Mouse (Mus musculus): ENCODE data around the gene Eif4e2.

Gene Eif4e2

GRCm38 (mm10) chr1:87200811-87201210 lies 12.9 kb upstream of the Eif4e2 start:
- no peak for DNase-seq (ENCODE audit: extremely low read depth, insufficient read length, low spot score)

GRCm38 (mm10) chr1:87201848-87202247 lies 11.9 kb upstream of the Eif4e2 start:
- no peak for DNase-seq (ENCODE audit: extremely low read depth, insufficient read length, low spot score)

GRCm38 (mm10) chr1:87203779-87204178 lies 9.9 kb upstream of the Eif4e2 start:
- DNase-seq (ENCODE audit: extremely low read depth, insufficient read length, low spot score): no peak

DNA sequence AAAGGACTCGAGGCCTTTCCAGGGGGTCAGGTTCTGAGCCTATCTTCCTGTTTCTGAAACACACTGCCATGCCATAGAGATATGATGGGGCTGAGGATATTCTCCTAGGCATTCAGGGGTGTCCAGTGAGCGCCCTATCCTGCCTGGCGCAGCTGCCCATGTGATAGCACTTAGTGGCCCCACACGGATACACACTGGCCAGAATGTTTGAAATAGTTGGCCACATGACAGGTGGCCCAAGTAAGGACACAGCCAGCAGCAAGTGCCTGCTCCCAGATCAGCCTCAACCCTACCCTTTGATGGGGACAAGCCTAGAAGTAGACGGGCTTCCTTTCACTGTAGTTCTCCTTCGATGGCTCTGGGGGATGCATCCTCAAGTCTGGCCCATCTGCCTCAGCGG lies 9.2 kb upstream of the Eif4e2 start, which contains the start of gene Chrng:
TSS of gene Chrng (plus strand) at position 193 of the 400 bp plus-strand sequence.
- DNase-seq (ENCODE audit: extremely low read depth, insufficient read length, low spot score): no peak

GRCm38 (mm10) chr1:87205038-87205437 lies 8.7 kb upstream of the Eif4e2 start:
- no peak for DNase-seq (ENCODE audit: extremely low read depth, insufficient read length, low spot score)

GRCm38 (mm10) chr1:87205502-87205901 lies 8.2 kb upstream of the Eif4e2 start:
- no peak for DNase-seq (ENCODE audit: extremely low read depth, insufficient read length, low spot score)

GRCm38 (mm10) chr1:87206339-87206738 lies 7.4 kb upstream of the Eif4e2 start:
- no peak for DNase-seq (ENCODE audit: extremely low read depth, insufficient read length, low spot score)

- DNase-seq (ENCODE audit: extremely low read depth, insufficient read length, low spot score): no peak
Observed at GRCm38 (mm10) chr1:87211431-87211830, 2.3 kb upstream of the Eif4e2 start.

GRCm38 (mm10) chr1:87214748-87215147 lies 1.0 kb downstream of the Eif4e2 start:
- DNase-seq (ENCODE audit: extremely low read depth, insufficient read length, low spot score): no peak

- DNase-seq (ENCODE audit: extremely low read depth, insufficient read length, low spot score): no peak
Observed at GRCm38 (mm10) chr1:87217938-87218337, 4.2 kb downstream of the Eif4e2 start.

GRCm38 (mm10) chr1:87225739-87226138 lies 12.0 kb downstream of the Eif4e2 start:
- DNase-seq (ENCODE audit: extremely low read depth, insufficient read length, low spot score): no peak

- DNase-seq (ENCODE audit: extremely low read depth, insufficient read length, low spot score): no peak
Observed at GRCm38 (mm10) chr1:87226409-87227159, 12.9 kb downstream of the Eif4e2 start.

- DNase-seq (ENCODE audit: extremely low read depth, insufficient read length, low spot score): no peak
Observed at GRCm38 (mm10) chr1:87227160-87227550, 13.4 kb downstream of the Eif4e2 start.

DNA sequence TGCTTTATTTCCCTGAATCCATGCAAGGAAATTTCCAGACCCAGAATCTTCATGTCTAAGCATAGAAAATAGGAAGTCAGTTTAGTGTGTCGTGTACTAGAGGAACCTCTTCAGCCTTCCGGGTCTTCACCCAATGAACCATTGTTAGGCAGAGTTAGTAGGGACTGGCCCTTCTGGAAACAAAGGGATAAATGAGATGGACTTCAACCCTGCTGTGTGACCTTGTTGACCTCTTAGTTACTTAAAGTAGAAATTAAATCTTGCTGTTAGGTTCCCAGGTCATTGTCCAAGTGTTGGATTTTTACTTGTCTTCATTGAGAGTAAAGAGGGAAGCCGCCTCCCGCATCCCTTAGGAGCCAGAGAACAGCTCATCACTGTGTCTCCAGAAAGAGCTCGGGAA lies 16.9 kb downstream of the Eif4e2 start:
- DNase-seq (ENCODE audit: extremely low read depth, insufficient read length, low spot score): no peak

DNA sequence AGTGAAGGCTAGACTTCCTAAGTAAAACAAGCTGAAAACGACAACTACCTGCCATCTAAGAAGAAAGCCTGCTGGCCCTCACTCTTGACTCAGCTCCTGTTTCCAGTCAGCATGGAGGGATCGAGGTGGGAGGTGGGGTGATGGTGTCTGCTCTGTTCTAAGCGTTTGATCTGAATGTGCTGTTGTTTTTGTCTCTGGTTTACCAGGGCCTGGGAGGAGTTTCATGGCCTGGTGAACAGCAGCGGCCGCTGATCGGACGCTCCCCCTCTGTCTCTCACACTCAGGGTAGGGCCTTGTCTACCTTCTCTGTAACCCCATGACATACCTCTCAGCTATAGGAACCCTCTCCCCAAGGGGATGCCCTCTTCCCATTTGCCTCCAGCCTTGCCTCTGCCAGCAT lies 18.5 kb downstream of the Eif4e2 start:
- no peak for DNase-seq (ENCODE audit: extremely low read depth, insufficient read length, low spot score)

DNA sequence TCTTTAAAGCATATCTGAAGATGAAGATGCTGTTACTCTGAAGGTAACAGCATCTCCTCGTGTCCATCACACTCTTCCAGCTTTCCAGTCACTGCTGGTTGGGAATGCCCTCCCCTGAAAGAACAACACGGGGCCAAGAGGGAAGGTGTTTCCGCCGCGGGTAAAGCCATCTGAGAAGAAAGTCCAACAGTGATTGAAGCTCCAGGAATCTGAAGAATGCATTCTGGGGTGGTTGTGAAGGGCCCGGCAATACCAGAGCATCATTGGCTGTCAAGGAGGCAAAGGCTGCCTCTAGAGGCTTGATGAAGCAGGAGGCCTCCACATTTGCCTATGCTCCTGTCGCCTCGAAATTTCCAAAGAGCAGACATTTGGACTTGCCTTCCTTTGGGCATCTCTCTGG lies 25.3 kb downstream of the Eif4e2 start:
- no peak for DNase-seq (ENCODE audit: extremely low read depth, insufficient read length, low spot score)

GRCm38 (mm10) chr1:87243021-87243420 lies 29.3 kb downstream of the Eif4e2 start:
- DNase-seq (ENCODE audit: extremely low read depth, insufficient read length, low spot score): no peak

- DNase-seq (ENCODE audit: extremely low read depth, insufficient read length, low spot score): no peak
Observed at GRCm38 (mm10) chr1:87245430-87245829, 31.7 kb downstream of the Eif4e2 start.

DNA sequence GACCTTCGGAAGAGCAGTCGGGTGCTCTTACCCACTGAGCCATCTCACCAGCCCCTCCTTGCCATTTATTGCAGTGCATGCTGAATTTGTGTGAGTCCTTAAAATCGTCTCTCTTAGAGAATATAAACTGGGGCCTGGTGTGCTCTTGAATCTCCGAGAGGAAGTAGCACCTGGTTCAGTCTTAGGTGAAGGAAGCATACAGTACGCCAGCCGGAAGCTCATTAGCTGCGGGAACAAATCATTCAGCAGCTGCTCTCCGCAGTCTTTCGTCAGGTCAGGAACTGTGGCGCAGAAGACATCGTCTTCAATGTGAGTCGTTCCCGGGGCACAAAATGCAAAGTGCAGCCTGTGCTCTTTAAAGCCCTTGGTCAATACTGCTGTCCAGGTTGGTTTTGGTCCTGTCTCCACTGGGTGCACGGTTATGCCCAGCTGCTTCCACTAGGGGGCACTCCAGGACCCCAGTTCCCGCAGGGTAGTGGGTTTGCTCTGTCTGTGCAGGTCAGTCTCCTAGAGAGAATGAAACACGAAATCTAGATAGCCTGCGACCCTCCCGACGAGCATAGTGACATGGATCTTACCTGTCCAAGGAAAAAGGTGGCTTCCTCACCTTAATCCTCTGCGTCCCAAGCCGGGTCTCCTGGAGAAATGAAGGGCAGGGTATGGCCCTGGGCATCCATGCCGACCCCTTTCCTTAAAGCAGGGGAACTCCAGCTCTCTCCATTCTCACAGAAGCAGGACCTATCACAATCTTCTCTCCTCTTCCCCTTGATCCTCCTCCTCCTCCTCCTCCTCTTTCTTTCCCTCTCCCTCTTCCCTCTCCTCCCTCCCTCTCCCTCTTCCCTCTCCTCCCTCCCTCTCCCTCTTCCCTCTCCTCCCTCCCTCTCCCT lies 32.5 kb downstream of the Eif4e2 start:
- DNase-seq (ENCODE audit: extremely low read depth, insufficient read length, low spot score): peak; percentile 53

DNA sequence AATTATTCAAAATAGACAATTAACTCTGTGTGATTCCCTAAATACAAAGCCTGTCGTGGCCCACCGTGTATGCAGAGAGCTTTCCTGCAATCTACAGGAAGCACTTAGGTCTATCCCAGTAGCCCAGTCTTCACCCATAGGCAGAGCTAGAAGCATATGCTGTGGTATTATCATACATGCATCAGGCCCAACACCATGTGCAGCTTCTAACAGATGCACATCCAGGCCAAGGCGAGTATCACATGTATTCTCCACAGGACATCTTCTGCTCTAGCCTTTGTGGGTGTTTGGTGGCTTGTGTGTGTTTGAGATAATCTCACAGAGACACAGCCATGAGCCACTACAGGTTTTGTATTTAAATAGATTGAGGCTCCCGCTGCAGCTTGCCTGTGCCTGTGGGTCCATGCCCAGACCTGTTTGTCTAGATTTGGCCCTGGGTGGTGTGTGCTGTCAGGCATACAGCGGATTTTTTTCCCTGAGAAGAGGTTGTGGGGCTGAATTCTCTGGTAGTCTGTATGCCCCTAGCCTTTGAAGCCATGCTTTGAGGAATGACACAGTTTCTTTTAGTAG lies 38.4 kb downstream of the Eif4e2 start:
- DNase-seq (ENCODE audit: extremely low read depth, insufficient read length, low spot score): no peak

- peak; percentile 50 for DNase-seq (ENCODE audit: extremely low read depth, insufficient read length, low spot score)
Observed at GRCm38 (mm10) chr1:87255173-87255572, 41.5 kb downstream of the Eif4e2 start.

All from 3134 (cell line).